Mouse (Mus musculus) thymus, adult 2 months (tissue): ENCODE results near the gene P2ry2. TPM values are rescaled to one million over a fixed set of nuclear protein-coding genes. Genes with fewer than 3 reads are reported as not detected.

Source experiments
- DNase-seq: peaks from one replicate; pipeline ENCODE4 v3.0.0; 2021
- H3K27ac ChIP-seq: fragments of 200-500 bp; 2 replicates; pipeline ENCODE4 v1.5.1; 2012; ENCODE audit warnings: low read length, control low read depth; ENCODE audit not compliant: control insufficient read depth, insufficient read depth
- H3K27me3 ChIP-seq: fragments of 200-500 bp; 2 replicates; pipeline ENCODE4 v1.6.1; 2012; ENCODE audit warnings: mild to moderate bottlenecking, low read length, moderate library complexity, mixed read lengths; ENCODE audit not compliant: control insufficient read depth, insufficient read depth
- H3K36me3 ChIP-seq: fragments of 200-500 bp; 2 replicates; pipeline ENCODE4 v1.6.1; 2012; ENCODE audit warnings: mild to moderate bottlenecking, low read length, moderate library complexity; ENCODE audit not compliant: control insufficient read depth, insufficient read depth
- H3K4me1 ChIP-seq: fragments of 200-500 bp; replicated peaks from 2 replicates; pipeline ENCODE4 v1.6.1; 2012; ENCODE audit warnings: low read length; ENCODE audit not compliant: control insufficient read depth, insufficient read depth
- H3K4me3 ChIP-seq: fragments of 200-500 bp; 2 replicates; pipeline ENCODE4 v1.5.1; 2012; ENCODE audit warnings: mild to moderate bottlenecking, low read length, control low read depth, moderate library complexity; ENCODE audit not compliant: control insufficient read depth, insufficient read depth
- CTCF ChIP-seq: fragments of 200-500 bp; IDR thresholded peaks from 2 replicates; pipeline ENCODE4 v1.5.1; 2012; ENCODE audit warnings: mild to moderate bottlenecking, control low read depth, low read length, moderate library complexity, borderline replicate concordance; ENCODE audit not compliant: control insufficient read depth, poor library complexity, insufficient read depth; ENCODE audit errors: extremely low read depth
- POLR2A ChIP-seq: fragments of 200-500 bp; IDR thresholded peaks from 2 replicates; pipeline ENCODE4 v1.6.1; 2012; ENCODE audit warnings: mild to moderate bottlenecking, low read length, control low read depth, moderate library complexity; ENCODE audit not compliant: control insufficient read depth, poor library complexity, insufficient read depth; ENCODE audit errors: extremely low read depth
- WGBS: fragments of 180-500 bp; shearing (Covaris S2); methylation state at CpG from one replicate; pipeline ENCODE4 v1.1.7; 2018; 5-methylcytosine and 5-hydroxymethylcytosine counted together
- polyA plus RNA-seq: library from polyadenylated mRNA; depleted of rRNA; stranded (reverse); fragments of >200 nt; gene quantifications from 2 replicates; pipeline ENCODE4 v1.2.3, GENCODE M21; 2012

The P2ry2 gene
- polyA plus RNA-seq, 1 experiment, result 5.3 TPM

GRCm38 (mm10) chr7:101041977-101042749 is 29.5 kb upstream of the P2ry2 start:
- TF ChIP-seq POLR2A, result no peak
- TF ChIP-seq CTCF, result no peak
- H3K27me3 ChIP-seq, result no peaks in the 10 kb centered on the region

GRCm38 (mm10) chr7:101041544-101041943 is 28.9 kb upstream of the P2ry2 start:
- WGBS, result 50% methylated on average over 2 of the region's 2 CpGs
- H3K4me3 ChIP-seq, result no peak overlapping the region
- H3K27ac ChIP-seq, result no peak overlapping the region
- H3K27me3 ChIP-seq, result no peaks in the 10 kb centered on the region
- H3K36me3 ChIP-seq, result no peaks in the 10 kb centered on the region
- TF ChIP-seq CTCF, result no peak
- TF ChIP-seq POLR2A, result no peak
- H3K4me1 ChIP-seq, result 0 out of 2 replicates have a peak, but pooled peaks cover 6% of the 10 kb centered on the region
- DNase-seq, result no peak

More at GRCm38 (mm10) chr7:101041977-101042749, 29.5 kb upstream of the P2ry2 start:
- DNase-seq, result no peak
- Histone ChIP-seq H3K27ac (no peak overlapping the region), H3K4me3 (no peak overlapping the region), H3K36me3 (no peaks in the 10 kb centered on the region), H3K4me1 (0 out of 2 replicates have a peak, but pooled peaks cover 6% of the 10 kb centered on the region)
- 45% methylated on average over 5 of the region's 5 CpGs for WGBS

GRCm38 (mm10) chr7:101033371-101033770 is 20.7 kb upstream of the P2ry2 start:
- no peak for DNase-seq
- TF ChIP-seq POLR2A, result no peak

GRCm38 (mm10) chr7:101031234-101031633 is 18.6 kb upstream of the P2ry2 start:
- Histone ChIP-seq H3K4me1 (no peaks in the 10 kb centered on the region; the same call in 1 of the 2 replicates), H3K27ac (no peak overlapping the region), H3K27me3 (no peaks in the 10 kb centered on the region), H3K4me3 (no peak overlapping the region), H3K36me3 (no peaks in the 10 kb centered on the region)
- TF ChIP-seq POLR2A, result no peak
- DNase-seq, result no peak
- 95% methylated on average over 8 of the region's 8 CpGs for WGBS

More at GRCm38 (mm10) chr7:101033371-101033770, 20.7 kb upstream of the P2ry2 start:
- no peak overlapping the region for H3K27ac ChIP-seq
- 40% methylated on average over 2 of the region's 2 CpGs for WGBS
- no peaks in the 10 kb centered on the region for H3K36me3 ChIP-seq
- no peaks in the 10 kb centered on the region for H3K27me3 ChIP-seq
- no peaks in the 10 kb centered on the region; the same call in 1 of the 2 replicates for H3K4me1 ChIP-seq
- H3K4me3 ChIP-seq, result no peak overlapping the region

- DNase-seq, result no peak
- TF ChIP-seq POLR2A (no peak), CTCF (no peak)
These were observed 18.1 kb upstream of the P2ry2 start for GRCm38 (mm10) chr7:101030756-101031155.

GRCm38 (mm10) chr7:101029446-101029845 is 16.8 kb upstream of the P2ry2 start:
- DNase-seq, result no peak
- WGBS, result 46% methylated on average over 6 of the region's 6 CpGs
- TF ChIP-seq POLR2A (no peak), CTCF (no peak)
- Histone ChIP-seq H3K27ac (no peak overlapping the region), H3K27me3 (no peaks in the 10 kb centered on the region), H3K36me3 (no peaks in the 10 kb centered on the region), H3K4me1 (no peaks in the 10 kb centered on the region; the same call in 1 of the 2 replicates), H3K4me3 (no peak overlapping the region)

More at GRCm38 (mm10) chr7:101030756-101031155, 18.1 kb upstream of the P2ry2 start:
- Histone ChIP-seq H3K4me3 (no peak overlapping the region), H3K27ac (no peak overlapping the region), H3K36me3 (no peaks in the 10 kb centered on the region), H3K27me3 (no peaks in the 10 kb centered on the region), H3K4me1 (no peaks in the 10 kb centered on the region; the same call in 1 of the 2 replicates)
